Mouse (Mus musculus): ENCODE results near the gene Fmnl2.

Gene Fmnl2

GRCm38 (mm10) chr2:52857611-52858528 is at the start of gene Fmnl2:
TSS of gene Fmnl2 (plus strand) at chr2:52857860.
- DNase-seq (ENCODE audit: low spot score), result peak; percentile 86

- no peak for DNase-seq (ENCODE audit: low spot score)
Measured at GRCm38 (mm10) chr2:52809988-52810387, 47.7 kb upstream of the Fmnl2 start.

- DNase-seq (ENCODE audit: low spot score), result peak; percentile 48
Measured at GRCm38 (mm10) chr2:52811691-52812090, 46.0 kb upstream of the Fmnl2 start.

GRCm38 (mm10) chr2:52817341-52817740 is 40.3 kb upstream of the Fmnl2 start:
- DNase-seq (ENCODE audit: low spot score), result no peak

- no peak for DNase-seq (ENCODE audit: low spot score)
Measured at GRCm38 (mm10) chr2:52818944-52819343, 38.7 kb upstream of the Fmnl2 start.

- no peak for DNase-seq (ENCODE audit: low spot score)
Measured at GRCm38 (mm10) chr2:52822214-52822613, 35.4 kb upstream of the Fmnl2 start.

GRCm38 (mm10) chr2:52828077-52828476 is 29.6 kb upstream of the Fmnl2 start:
- no peak for DNase-seq (ENCODE audit: low spot score)

- DNase-seq (ENCODE audit: low spot score), result no peak
Measured at GRCm38 (mm10) chr2:52830513-52830912, 27.1 kb upstream of the Fmnl2 start.

- DNase-seq (ENCODE audit: low spot score), result no peak
Measured at GRCm38 (mm10) chr2:52831585-52831984, 26.1 kb upstream of the Fmnl2 start.

- DNase-seq (ENCODE audit: low spot score), result no peak
Measured at GRCm38 (mm10) chr2:52835726-52836125, 21.9 kb upstream of the Fmnl2 start.

- peak; percentile 7 for DNase-seq (ENCODE audit: low spot score)
Measured at GRCm38 (mm10) chr2:52839074-52839473, 18.6 kb upstream of the Fmnl2 start.

GRCm38 (mm10) chr2:52839868-52840267 is 17.8 kb upstream of the Fmnl2 start:
- DNase-seq (ENCODE audit: low spot score), result no peak

GRCm38 (mm10) chr2:52843861-52844260 is 13.8 kb upstream of the Fmnl2 start:
- no peak for DNase-seq (ENCODE audit: low spot score)

- no peak for DNase-seq (ENCODE audit: low spot score)
Measured at GRCm38 (mm10) chr2:52844936-52845752, 12.5 kb upstream of the Fmnl2 start.

- no peak for DNase-seq (ENCODE audit: low spot score)
Measured at GRCm38 (mm10) chr2:52846506-52846905, 11.2 kb upstream of the Fmnl2 start.

GRCm38 (mm10) chr2:52849092-52849491 is 8.6 kb upstream of the Fmnl2 start:
- no peak for DNase-seq (ENCODE audit: low spot score)

GRCm38 (mm10) chr2:52858529-52859465 is 1.1 kb downstream of the Fmnl2 start:
- peak; percentile 68 for DNase-seq (ENCODE audit: low spot score)

- peak; percentile 44 for DNase-seq (ENCODE audit: low spot score)
Measured at GRCm38 (mm10) chr2:52859466-52859840, 1.8 kb downstream of the Fmnl2 start.

- peak; percentile 32 for DNase-seq (ENCODE audit: low spot score)
Measured at GRCm38 (mm10) chr2:52860111-52860775, 2.6 kb downstream of the Fmnl2 start.

GRCm38 (mm10) chr2:52862046-52862759 is 4.5 kb downstream of the Fmnl2 start:
- DNase-seq (ENCODE audit: low spot score), result no peak

- DNase-seq (ENCODE audit: low spot score), result no peak
Measured at GRCm38 (mm10) chr2:52862760-52863124, 5.1 kb downstream of the Fmnl2 start.

All from embryo, embryonic 10.5 days (tissue).